Mouse (Mus musculus) cerebral cortex, adult 2 months (tissue): ENCODE results near the gene Ralgapa1.

Experiments
- WGBS: fragments of 180-500 bp; shearing (Covaris S2); methylation state at CpG from one replicate; pipeline ENCODE4 v1.1.7; 2018; 5-methylcytosine and 5-hydroxymethylcytosine counted together

The Ralgapa1 gene

DNA sequence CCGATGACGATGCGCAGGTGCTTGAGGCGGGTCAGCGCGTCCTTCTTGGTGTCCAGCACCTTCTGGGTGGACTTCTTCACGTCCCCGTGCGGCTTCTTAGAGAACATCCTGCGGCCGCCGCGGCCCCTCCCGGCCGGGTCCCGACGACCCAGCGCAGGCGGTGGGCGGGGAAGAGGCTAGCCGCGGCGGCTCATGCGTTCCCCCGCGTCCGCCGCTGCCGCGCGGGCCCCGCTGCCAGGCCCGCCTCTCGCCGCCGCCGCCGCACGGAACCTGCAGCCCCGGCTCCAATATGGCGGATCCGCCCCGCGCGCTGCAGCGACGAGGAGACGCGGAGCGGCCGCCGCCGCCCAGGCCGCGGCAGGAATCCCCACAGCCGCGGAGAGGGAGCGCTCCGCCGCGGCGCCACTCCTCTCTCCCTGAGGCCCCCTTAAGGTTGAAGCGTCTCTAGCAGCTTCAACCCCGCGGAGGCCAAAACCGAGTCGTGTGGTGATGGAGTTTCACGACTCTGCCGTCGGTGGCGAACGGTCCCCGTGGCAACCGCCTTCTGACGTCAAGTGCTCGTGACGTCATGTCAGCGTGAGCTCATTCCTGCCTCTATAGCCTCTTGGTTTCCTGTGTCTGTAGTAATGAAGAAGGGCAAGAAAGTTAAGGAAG lies at the start of gene Ralgapa1:
Ralgapa1 (minus strand) TSS at position 507 of the 654 bp plus-strand sequence.
- under 1% methylated on average over 77 of the region's 78 CpGs for WGBS

DNA sequence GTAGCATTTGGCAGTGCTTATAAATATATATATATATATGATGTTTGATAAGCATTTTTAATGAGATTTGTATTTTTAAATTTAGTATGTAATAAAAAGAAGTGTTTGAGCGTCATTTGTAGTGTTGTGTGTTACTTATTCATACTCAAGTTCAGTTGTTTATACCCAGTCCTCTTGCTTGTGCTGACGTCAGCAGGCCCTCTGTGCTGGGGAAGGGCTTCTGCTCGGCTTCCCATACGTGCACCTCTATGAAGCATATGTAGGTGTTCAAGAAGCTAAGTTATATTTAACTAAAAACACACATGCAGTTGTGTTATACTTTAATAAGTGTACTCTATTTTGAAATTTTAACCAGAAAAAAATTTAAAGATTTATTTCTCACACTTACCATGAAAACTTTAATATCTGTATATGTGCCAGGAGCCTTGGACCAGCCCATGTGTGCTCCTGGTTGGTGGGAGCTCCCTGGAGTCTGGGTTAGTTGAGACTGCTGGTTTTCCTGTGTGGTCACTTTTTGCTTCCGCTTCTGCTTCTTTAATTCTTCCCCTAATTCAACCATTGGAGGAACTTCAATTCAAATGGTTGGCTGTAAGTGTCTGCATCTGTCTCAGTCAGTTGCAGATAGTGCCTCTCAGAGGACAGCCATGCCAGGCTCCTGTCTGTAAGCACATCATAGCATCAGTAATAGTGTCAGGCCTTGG lies 48.8 kb upstream of the Ralgapa1 start:
- 92% methylated on average over 5 of the region's 5 CpGs for WGBS

DNA sequence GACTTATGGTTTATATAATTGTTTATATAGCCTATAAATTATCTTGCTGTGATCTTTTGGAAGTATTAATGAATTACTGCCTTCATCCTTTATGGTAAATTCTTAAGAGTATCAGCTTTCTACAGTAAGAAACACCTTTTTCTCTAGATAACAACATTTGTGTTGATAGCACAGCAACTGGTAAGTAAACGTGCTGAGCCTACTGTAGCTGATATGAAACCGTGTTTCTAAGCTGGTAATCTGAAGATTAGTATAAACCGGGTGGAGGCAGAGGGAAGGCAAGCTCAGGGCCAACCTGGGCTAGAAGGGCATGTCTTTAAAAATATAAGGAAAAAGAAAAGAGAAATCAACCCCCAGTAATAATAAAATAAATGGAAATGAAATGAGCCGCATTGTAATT lies 46.8 kb upstream of the Ralgapa1 start:
- WGBS, result 94% methylated on average over 4 of the region's 4 CpGs

DNA sequence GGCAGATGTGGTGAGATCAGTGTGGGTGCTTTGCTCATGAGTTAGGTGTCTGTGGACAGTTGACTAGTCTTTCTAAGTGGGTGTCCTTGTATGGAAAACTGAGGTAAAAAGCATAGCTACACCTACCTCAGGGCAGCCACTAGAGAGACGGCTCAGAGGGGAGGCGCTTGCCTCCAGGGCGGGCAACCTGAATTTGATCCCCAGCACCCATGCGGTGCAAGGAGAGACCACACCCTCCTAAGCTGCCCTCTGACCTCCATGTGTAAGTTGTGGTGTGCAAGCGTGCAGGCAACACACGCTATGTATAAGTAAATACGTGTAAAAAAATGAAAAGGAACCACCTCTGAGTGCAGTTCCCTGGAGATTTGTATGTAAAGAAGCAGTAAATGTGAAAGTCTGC lies 39.7 kb upstream of the Ralgapa1 start:
- 95% methylated on average over 7 of the region's 7 CpGs for whole genome bisulfite sequencing

DNA sequence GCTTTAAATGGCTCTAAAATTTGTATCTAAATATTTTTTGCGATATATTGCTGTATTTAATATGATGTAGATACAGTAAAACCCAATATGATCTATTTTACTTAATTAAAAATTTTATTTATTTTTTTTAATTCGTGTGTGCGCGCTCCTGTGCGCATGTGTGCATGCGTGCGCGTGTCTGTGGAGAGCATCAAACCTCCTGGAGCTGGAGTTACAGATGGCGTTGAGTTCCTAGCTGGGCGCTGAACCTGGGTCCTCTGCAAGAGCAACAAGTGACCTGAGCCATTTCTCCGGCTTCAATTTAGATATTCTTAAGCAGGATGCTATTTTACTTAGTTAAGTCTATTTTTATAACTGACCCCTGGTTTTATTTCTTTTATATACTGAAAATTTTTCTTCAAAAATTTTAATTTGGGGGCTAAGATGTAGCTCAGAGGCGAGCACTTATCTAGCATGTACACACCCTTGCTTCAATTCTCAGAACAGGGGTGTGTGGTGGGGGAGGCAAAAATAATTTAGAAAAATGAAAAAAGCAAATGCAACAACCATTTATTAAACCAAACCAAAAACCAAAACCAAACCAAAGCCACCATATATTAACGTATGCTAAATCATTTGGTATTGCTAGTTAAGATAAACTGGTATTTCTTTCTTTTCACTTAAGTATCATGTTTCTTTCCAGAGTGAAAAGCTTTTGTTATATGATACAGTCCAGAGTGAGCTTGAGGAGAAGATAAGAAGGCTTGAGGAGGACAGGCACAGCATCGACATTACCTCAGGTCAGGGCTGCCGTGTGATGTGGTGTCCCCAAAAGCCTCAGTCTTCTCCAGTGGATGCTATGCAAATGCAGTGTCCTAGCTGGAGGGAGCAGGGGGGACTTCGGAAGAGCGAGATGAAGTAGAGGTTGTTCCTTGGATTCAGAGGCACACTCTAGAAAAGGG lies 38.7 kb upstream of the Ralgapa1 start:
- WGBS, result 98% methylated on average over 17 of the region's 17 CpGs

DNA sequence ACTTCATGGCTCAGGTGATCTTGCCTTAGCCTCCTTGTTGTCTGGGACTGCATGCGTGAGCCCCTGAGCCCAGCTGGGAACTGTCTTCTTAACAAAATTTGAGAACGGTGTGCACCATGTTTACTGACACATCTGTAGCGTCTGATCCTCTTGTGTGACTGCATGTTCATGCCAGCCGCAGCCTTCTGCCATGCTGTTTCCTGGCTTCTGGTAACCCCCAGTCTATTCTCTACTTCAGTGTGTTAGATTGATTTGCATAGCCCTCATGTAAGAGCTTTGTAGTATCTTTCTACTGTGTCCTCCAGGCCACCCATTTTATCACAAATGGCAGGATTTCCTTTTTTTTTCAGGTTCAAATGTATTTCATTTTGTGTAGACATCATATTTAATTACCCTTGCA lies 26.9 kb upstream of the Ralgapa1 start:
- WGBS, result 93% methylated on average over 4 of the region's 4 CpGs

DNA sequence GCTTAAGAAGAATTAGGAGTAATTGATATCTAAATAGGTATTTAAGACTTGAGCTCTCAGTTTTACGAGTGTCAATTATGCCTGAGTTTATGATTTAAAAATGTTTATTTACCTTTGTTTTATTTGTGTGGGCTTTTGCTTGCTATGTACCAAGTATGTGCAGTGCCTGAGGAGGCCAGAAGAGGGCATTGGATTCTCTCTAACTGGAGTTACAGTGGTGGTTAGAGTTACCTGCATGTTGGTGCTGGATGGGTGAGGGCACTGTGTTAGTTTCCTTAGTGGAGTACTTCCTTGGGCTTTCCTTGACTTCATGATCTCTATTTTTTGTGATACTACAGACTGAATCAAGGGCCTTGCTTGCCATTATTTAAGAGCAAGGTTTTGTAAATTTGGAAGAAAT lies 25.8 kb upstream of the Ralgapa1 start:
- WGBS, result 66% methylated on average over 1 of the region's 1 CpGs

DNA sequence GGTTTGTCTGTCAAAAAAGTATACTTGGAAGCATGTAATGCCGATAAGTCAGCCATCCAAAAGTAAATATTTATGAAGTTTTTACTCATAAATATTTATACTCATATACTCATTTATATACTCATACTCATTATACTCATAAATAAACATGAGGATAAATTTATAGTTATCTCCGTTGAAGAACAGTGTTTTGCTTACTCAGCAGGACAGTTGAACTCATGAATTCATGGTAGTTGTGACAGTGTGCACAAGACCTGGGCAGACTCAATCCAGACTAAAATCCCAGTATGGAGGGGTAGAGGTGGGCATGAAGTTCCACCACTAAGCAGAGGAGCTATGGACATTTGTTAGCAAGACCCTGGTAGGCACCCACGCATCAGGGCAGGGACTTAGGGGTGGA lies 16.5 kb upstream of the Ralgapa1 start:
- WGBS, result 53% methylated on average over 3 of the region's 3 CpGs

DNA sequence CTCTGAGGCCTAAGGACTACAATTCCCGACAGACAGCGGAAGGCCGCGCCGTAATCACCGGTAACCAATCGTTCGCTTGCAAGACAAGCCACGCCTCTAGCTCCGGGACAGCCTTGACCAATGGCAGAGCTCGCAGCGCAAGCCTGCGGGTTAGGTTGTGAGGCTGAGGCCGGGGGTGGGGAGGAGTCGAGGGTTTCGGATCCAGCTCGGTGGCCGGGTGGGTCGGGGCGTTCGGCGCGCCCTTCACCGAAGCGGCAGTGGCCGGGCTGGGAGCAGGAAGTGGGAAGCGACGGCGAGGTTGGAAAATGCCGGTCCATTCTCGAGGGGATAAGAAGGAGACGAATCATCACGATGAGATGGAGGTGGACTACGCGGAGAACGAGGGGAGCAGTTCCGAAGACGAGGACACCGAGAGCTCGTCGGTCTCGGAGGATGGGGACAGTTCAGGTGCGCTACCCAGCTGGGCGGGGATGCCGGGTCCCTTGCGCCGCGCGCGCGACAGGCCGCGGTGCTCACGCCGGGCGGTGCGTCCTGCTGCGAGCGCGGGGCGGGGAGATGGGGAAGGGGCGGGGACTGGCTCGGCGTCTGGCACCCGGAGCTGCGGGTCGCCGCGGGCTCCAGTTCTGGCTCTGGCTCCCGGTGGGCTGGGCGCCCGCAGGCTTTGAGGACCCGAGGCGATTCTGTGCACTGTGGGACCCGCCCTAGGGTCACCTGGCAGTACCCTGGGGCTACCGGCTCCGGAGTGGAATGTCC lies 15.4 kb upstream of the Ralgapa1 start, which contains the start of gene Brms1l:
Brms1l (plus strand) TSS at position 126 of the 753 bp plus-strand sequence.
- WGBS, result under 1% methylated on average over 77 of the region's 77 CpGs

DNA sequence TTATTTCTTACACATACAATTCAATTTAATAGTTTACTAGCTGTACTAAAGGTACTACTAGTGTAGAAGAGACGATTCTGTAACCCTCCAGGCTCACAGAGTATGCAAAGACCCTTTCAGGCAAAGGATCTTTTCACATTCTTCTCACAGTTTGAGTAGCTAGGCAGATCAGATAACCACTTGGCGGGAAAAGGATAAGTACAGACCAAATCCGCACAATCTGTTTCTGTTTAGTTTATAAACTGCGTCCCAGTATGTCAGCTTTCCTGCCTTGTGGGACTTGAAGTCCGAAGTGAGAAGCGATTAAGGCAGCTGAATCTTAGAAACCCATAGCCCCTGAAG lies 14.9 kb upstream of the Ralgapa1 start:
- 1% methylated on average over 6 of the region's 6 CpGs for WGBS

DNA sequence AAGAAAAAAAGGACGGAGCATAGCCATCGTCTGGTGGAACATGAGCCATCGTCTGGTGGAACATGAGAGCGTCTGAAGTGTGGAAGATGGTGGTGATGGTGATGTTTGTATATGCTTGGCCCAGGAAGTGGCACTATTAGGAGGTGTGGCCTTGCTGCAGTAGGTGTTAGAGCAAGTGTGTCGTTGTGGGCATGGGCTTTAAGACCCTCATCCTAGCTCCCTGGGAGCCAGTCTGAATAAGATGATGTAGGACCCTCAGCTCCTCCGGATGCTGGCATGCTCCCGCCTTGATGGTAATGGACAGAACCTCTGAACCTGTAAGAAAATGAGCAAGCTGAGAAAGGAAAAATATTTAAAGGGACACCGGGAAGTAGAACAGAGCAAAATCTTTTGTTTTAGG lies 13.9 kb upstream of the Ralgapa1 start:
- 91% methylated on average over 8 of the region's 8 CpGs for WGBS

DNA sequence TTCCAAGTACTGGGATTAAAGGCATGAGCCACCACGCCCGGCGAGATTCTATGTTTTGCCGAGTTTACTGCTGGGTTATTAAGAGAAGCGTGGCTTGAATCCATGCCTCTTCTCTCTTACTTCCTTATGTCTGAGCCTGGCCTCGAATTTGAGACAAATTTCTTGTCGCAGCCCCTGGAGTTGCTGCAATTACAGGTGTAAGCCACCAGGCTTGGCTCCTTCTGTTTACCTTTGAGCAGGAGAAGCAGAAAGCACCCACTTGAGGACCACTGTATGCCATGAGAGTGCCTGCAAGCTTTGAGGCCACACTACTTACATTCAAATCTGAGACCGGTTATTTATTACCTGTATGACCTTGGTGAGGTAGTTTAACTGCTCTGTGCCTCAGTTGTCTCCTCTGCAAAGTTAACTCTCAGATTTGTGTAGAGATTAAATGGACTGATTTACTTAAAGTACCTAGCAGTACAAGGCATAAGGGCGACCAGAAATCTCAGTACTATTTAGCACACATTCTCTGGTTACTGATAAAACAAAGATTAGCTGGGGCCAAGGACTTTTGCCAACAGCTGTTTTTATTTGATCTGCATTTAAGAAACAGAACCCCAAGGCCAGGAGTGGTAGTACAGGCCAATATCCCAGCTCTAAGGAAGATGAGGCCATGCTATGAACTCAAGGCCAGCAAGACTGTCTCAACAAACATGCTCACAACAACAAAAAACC lies 13.1 kb upstream of the Ralgapa1 start:
- WGBS, result 74% methylated on average over 9 of the region's 9 CpGs

DNA sequence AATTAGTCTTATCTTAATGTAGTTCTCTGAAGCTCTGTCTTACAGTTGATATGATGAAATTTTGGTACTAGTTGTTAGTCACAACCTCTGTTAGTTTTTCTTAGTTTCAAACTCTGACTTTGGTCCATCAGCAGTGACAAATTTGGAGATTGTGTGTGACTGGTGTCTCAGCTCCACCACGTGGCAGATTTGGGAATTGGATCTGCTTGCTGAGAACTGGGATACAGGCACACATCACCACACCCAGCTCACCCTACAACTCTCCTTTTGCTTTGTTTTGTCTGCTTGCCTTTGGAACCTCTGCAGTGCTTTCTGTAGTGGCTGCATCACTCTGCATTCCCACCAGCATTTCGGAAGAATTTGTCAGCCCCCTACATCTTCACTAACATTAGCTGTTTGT lies 10.1 kb upstream of the Ralgapa1 start:
- 23% methylated on average over 2 of the region's 2 CpGs for WGBS

DNA sequence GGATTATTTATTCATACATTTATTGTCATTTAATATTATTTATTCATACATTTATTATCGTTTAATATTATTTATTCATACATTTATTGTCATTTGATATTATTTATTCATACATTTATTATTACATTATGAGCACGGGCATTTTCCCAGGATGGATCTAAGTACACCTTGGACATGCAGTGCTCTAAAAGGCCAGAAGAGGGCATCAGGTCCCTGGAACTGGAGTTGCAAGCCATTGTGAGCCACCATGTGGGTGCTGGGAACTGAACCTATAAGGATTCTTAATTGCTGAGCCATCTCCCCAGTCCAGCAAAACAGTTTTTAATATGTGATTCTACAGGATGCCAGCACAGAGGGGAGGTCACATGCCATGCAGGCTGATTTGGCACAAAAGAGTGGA lies 4.6 kb upstream of the Ralgapa1 start:
- 87% methylated on average over 2 of the region's 2 CpGs for WGBS

DNA sequence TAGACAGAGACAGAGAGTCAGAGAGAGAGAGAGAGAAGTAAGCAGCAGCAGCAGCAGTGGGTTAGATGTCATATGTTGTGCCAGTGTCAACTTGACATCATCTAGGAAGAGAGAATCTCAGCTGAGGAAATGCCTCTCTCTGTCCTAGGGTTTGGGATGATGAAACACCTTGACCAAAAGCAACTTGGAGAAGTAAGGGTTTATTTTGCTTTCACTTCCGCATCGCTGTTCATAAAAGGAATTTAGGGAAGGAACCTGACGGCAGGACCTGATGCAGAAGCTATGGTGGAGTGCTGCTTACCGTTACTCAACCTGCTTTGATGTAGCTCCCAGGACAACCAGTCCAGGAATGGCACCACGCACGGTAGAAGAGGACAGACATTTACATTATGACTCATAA lies 3.1 kb upstream of the Ralgapa1 start:
- 80% methylated on average over 6 of the region's 6 CpGs for WGBS

DNA sequence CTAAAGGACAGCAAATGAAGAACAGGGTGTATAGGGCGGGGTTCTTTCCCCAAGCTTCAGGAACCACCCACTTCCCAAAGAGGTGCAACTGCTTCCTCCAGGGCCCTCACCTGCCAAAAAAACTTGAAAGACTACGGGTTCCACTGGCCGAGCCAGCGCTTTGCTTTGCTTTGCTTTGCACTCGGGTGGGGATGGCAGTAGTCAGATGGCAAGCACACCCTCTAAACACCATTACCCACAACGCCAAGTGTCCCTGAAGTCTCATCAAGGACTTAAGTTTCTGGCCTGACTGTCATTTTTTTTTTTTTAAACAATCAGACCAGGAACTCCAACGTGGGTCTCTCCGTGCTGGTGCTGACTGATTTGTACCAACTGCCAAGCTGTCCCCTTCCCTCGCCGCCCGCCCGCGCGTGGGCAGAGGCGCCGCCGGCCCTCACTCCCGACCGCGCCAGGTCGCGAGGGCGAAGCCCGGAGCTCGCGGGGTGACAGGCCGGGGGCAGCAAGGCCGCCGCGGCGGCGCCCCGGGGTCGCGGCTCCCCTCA lies 777 bp downstream of the Ralgapa1 start:
- WGBS, result under 1% methylated on average over 35 of the region's 35 CpGs

DNA sequence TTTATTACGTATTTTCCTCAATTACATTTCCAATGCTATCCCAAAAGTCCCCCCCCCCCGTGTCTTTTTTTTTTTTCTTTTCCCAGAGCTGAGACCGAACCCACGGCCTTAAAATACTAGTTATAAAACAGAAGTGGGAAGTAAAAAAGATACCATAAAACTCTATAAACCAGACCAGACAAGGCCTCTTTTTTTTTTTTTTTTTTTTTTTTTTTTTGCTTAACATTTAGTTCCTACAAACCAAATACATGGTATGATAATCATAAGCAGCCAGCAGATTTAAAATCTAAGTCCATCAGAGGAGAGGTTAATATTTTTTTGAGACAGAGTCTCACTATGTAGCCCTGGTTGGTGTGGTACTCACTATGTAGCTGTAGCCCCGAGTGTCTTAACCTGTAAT lies 4.5 kb downstream of the Ralgapa1 start:
- 83% methylated on average over 5 of the region's 5 CpGs for WGBS

DNA sequence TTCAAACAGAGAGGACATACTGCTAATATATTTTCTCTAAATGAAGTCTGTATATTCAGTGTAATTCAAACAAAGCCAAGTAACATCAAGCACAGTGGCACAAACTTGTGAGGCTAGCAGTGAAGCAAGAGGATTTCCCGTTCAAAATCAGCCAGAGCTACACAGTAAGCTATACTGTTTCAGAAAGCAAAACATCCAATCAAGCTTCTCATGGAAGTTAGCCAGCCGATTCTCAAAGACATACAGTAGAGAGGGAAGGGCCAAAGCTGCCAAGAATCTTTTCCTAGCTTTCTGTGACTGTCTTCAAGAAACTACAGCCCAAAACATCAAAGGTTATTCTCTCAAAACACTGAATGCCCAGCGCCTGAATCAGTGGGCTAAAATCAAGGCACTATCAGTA lies 15.9 kb downstream of the Ralgapa1 start:
- 17% methylated on average over 3 of the region's 3 CpGs for WGBS

DNA sequence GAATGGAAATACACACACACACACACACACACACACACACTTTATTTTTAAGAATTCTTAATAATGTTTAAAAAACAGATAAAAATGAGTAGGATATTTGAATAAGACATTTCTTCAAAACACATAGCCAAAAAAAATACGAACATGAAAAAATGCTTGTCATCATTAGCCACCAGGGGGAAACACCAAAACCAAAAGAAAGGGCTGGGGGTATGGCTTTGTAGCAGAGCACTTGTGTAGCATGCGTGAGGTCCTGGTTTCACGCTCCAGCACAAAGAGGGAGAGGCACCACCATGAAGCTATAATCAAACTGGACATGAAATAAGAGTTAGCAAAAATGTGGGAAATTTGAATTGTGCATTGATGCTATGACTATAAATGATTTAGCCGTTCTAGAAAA lies 19.8 kb downstream of the Ralgapa1 start:
- WGBS, result 90% methylated on average over 4 of the region's 4 CpGs

DNA sequence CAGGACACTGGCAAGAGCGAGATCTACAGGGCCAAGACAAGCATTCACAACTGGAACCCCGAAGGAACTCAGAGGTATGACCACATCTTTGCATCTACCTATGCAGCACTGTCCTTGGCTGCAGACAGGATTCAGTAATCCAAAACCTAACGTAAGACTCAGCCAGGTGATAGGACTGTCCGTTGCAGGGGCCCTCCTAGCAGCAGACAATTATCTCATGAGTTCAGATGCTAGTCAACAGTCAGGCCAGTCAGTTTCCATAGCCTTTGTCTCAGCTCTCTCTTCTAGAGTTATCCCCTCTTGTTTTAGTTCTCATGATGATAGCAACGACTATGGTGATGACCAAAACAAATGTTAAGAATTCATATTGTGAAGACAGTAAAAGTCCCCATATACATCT lies 20.8 kb downstream of the Ralgapa1 start:
- WGBS, result 81% methylated on average over 5 of the region's 5 CpGs

DNA sequence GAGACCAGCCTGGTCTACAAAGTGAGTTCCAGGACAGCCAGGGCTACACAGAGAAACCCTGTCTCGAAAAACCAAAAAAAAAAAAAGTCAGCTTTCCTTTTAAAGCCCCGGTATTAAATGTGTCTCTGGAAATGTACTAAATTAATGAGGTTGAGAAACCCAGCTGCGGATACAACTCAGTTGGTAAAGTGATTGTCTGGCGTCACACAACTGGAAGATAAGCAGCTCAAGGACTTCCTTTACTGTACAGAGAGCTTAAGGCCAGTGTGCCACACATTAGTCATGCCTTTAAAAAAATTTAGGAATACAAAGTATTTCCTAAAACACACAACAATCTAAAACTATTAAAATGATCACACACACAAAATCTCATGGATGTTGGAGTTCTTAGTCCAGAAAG lies 22.2 kb downstream of the Ralgapa1 start:
- 90% methylated on average over 4 of the region's 4 CpGs for WGBS
